ENCODE assay signal across 9 mouse cellular contexts in genomic region chr9:103432122-103432778, GRCm38 (mm10). TPM values are rescaled to one million over a fixed set of nuclear protein-coding genes. Genes with fewer than 3 reads are reported as not detected.
DNase-seq lines count a peak whose midpoint lies in the region; ATAC-seq and TF ChIP-seq lines count a peak whose summit lies in the region.
"Had no signal": no experiment of that assay in that cellular context is flagged by ENCODE, and none has a peak within 500 bp of the region (broad histone marks: within the 10 kb centered on the region; RNA-seq: fewer than 3 reads in every experiment).

No protein-coding gene starts in this region.

- H3K27ac ChIP-seq in heart, embryonic 14.5 days (replicated peaks in 1 of 2; ENCODE audit: control insufficient read depth in 1 of 2, insufficient read depth in 1 of 2, low read depth in 2 of 2, low read length in 2 of 2) = peak overlapping the region; percentile 61 to 66
- no peak overlapping the region for H3K27ac ChIP-seq in stomach, postnatal 0 days (replicated peaks)

- TF ChIP-seq CTCF in stomach, postnatal 0 days (IDR thresholded peaks at IDR 0.05; ENCODE audit: low read depth) = no peak

- H3K4me1 ChIP-seq in heart, embryonic 14.5 days (ENCODE audit: control insufficient read depth in 2 of 2, insufficient read depth in 2 of 2, low read length in 2 of 2) = peaks cover 25 to 48% of the 10 kb centered on the region in 2 experiments
- H3K4me1 ChIP-seq in stomach, postnatal 0 days (replicated peaks; ENCODE audit: control insufficient read depth, insufficient read depth) = no peaks in the 10 kb centered on the region

- TF ChIP-seq EP300 in stomach, postnatal 0 days (optimal IDR thresholded peaks at IDR 0.05) = no peak

- H3K36me3 ChIP-seq in heart, embryonic 14.5 days (ENCODE audit: control insufficient read depth, insufficient read depth, low read length) = no peaks in the 10 kb centered on the region
- H3K36me3 ChIP-seq in stomach, postnatal 0 days (ENCODE audit: control insufficient read depth, insufficient read depth, low read length) = no peaks in the 10 kb centered on the region

- no peak overlapping the region for H3K4me3 ChIP-seq in heart, embryonic 14.5 days (ENCODE audit: control insufficient read depth in 1 of 2, insufficient read depth in 1 of 2, low read depth in 1 of 2, low read length in 2 of 2)
- H3K4me3 ChIP-seq in stomach, postnatal 0 days (ENCODE audit: low read depth, low read length) = no peak overlapping the region

- WGBS in heart, embryonic 14.5 days = 22% methylated on average over 13 of the region's 13 CpGs
- WGBS in stomach, postnatal 0 days = 32% methylated on average over 13 of the region's 13 CpGs

- DNase-seq in cerebellum, postnatal 10 days = peak; percentile 38 to 42
- DNase-seq in cerebellum, adult 18-20 months = no peak
- DNase-seq in ovary, adult 18-20 months (ENCODE audit: low spot score) = peak; percentile 34
- no peak for DNase-seq in ovary, postnatal 10 days (ENCODE audit: low spot score)
- peak; percentile 17 for DNase-seq in stomach, postnatal 0 days (ENCODE audit: low spot score)
- no peak for DNase-seq in embryo, embryonic 10 days (ENCODE audit: low spot score)
- no peak for DNase-seq in right cerebral cortex, adult 18-20 months

- peak overlapping the region; percentile 47 for H3K9ac ChIP-seq in heart, embryonic 14.5 days (ENCODE audit: low read length)
- H3K9ac ChIP-seq in stomach, postnatal 0 days (ENCODE audit: low read length) = no peak overlapping the region

- no peaks in the 10 kb centered on the region for H3K9me3 ChIP-seq in heart, embryonic 14.5 days (ENCODE audit: control insufficient read depth, low read length)
- no peaks in the 10 kb centered on the region for H3K9me3 ChIP-seq in stomach, postnatal 0 days (ENCODE audit: control insufficient read depth, low read length)

- H3K27me3 ChIP-seq in heart, embryonic 14.5 days (ENCODE audit: control insufficient read depth, insufficient read depth, low read length) = no peaks in the 10 kb centered on the region
- H3K27me3 ChIP-seq in stomach, postnatal 0 days (ENCODE audit: control insufficient read depth, insufficient read depth, low read length) = no peaks in the 10 kb centered on the region
- H3K27me3 ChIP-seq: CH12.LX had no signal

- H3K4me2 ChIP-seq in heart, embryonic 14.5 days (ENCODE audit: low read length) = 0 out of 2 replicates have a peak overlapping the region, but pooled peaks have one; percentile 7
- no peak overlapping the region for H3K4me2 ChIP-seq in stomach, postnatal 0 days (replicated peaks; ENCODE audit: low read depth)

- no peak for ATAC-seq in heart, embryonic 14.5 days (ENCODE audit: insufficient number of reproducible peaks, insufficient read depth, low FRiP score, low read depth)
- 0 out of 2 replicates have a peak, but pooled peaks have one; percentile 24 for ATAC-seq in stomach, postnatal 0 days (ENCODE audit: low FRiP score, low TSS enrichment)

RNA-seq across cellular contexts. Expression of gene Bfsp2, which starts 48.0 kb away (rescaled TPM):
- 0.70 and 1.3 TPM in 2 replicates for polyA plus RNA-seq in heart, embryonic 14.5 days (2014; fragmentation: Nextera tagmentation; extraction: Ambion mirVana)
- polyA plus RNA-seq in stomach, postnatal 0 days (2015; fragmentation: Nextera tagmentation; extraction: Ambion mirVana) = 0.28 and 0.40 TPM in 2 replicates

Comparison
In these comparisons a context has a peak if more than half of its experiments do, and no peak if none do; other contexts are left out.
1. DNase-seq: peak in cerebellum, postnatal 10 days (2 of 2), ovary, adult 18-20 months (single experiment) and stomach, postnatal 0 days (single experiment); none in cerebellum, adult 18-20 months (0 of 2), ovary, postnatal 10 days (single experiment), embryo, embryonic 10 days (single experiment) and right cerebral cortex, adult 18-20 months (single experiment).